Mouse (Mus musculus): ENCODE data around the gene Selenbp1.

Selenbp1 gene

DNA sequence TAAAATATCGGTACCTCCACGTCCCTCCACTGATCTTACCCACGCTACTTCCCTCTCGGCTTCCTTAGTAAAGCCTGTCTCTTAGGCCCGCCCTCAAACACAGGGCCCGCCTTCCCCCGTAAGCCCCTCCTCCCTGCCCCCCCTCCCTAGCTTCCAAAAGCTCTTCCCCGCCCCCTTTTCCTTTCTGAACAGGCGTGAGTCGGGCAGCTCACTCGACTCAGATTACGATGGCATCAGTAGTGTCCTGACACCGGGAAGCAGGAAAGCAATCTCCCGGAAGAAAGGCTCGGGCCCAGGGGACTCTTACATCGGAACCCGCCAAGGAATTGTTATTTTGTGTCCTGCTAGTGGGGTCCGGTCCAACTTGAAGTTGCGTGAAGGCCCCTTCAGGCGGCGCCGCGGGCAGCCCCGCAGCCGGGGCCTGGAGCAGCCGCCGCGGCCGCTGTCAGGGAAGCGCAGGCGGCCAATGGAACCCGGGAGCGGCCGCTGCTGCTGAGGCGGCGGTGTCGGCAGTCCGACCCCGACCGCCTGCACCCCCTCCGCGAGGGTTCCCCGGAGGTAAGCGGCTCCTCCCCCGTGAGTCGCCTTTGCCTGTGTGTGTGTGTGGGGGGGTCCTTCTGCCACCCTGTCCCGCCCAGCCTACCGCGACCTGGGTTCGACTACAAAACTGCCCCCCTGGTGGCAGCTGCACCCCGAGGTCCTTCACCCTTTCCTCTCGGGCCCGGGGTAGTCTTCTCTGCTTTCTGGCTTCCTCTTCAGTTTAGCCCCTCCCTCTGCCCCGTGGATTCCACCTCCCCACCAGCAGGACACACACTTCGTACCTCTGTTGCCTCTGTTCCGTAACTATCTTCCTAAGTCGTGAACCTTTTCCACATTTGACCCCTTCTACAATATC is 41.9 kb downstream of the Selenbp1 start, which contains the start of gene Pi4kb:
Gene Pi4kb (plus strand): TSS at position 204 of the 895 bp plus-strand sequence.
- DNase-seq (ENCODE audit: low spot score in 2 of 2): peak; percentile 50 to 82

DNA sequence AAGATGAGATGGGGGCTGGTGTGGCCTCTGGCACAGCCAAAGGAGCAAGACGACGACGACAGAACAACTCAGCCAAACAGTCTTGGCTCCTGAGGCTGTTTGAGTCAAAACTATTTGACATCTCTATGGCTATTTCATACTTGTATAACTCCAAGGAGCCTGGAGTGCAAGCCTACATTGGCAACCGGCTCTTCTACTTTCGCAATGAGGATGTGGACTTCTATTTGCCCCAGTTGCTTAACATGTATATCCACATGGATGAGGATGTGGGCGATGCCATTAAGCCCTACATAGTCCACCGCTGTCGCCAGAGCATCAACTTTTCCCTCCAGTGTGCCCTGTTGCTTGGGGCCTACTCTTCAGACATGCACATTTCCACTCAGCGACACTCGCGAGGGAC is 51.5 kb downstream of the Selenbp1 start:
- no peak for DNase-seq (ENCODE audit: low spot score in 2 of 2)

DNA sequence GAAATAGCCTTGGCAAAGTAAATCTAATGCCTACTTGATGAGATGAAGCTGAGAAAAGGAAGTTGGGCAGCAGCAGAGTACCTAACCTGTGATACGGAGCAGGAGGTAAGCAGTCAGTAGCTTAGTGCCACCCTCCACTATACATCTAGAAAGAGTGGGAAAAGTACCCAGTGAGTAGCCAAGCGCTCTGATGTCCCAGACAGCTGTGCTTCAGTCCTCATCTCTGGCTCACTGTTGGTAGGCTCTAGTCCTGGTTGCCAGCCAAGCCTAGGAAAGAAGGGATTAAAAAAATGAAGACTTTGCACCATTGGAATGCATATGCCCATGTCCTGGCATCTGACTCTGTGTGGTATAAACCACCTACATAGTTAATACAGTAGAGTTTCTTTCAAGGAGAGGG is 52.7 kb downstream of the Selenbp1 start:
- no peak for DNase-seq (ENCODE audit: low spot score in 2 of 2)

DNA sequence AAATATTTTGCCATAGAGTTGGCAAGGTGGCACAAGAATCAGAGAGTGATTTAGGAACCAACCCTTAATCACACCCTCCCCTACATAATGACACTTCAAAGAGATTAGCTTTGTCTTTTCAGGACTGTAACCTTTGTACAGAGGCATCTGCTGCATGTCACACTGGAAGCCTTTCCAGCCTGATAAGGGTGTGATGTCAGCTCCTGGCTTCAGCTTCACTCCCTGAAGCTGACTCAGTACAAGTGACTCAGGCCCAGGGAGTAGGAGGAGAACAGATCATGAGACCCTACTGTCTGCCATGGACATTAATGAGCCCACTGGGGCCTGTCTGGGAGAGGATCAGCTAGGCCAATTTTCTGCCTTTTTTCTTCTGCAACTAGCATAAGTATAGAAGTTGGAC is 54.7 kb downstream of the Selenbp1 start:
- DNase-seq (ENCODE audit: low spot score in 2 of 2): no peak

DNA sequence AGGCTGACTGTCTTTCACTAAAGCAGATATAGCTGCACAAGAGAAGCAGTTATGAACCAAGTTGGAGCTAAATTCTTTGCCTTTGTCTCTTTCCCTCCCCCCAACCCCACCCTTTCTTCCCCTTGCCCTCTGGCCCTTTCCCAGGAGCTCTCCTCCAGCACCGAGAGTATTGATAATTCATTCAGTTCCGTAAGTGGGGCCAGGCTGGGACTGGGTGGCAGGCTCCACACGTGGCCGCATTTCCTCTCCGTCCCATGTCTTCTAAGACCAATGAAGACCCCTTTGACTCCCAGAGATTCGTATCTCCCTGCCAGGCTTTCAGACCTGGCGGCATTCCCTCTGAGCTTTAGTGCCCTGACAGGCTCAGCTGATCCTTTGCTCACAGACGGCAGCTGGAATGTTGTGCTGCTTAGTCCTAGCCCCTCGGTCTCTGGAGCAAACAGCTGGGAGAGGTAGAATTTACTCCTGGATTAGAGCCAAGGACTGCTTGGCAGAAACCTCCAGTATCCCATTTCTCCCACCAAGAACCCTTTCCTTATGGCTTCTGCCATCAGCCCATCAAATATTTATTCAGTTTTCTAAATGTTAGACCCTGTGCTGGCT is 56.4 kb downstream of the Selenbp1 start:
- DNase-seq (ENCODE audit: low spot score in 2 of 2): no peak

Measured in left cerebral cortex, adult 9 months (tissue).